Mouse (Mus musculus) thymus, postnatal 10 days (tissue): ENCODE results near the gene Dennd4b.
A peak's percentile ranks its signal among the peaks of the same experiment; 100 is the strongest.
"Not testable (repeated sequence)": the region's sequence is repeated elsewhere in the genome, so short reads cannot be mapped to it uniquely, and the experiment has no call there.

Source experiments
- DNase-seq, 2 experiments: peaks; one replicate each; pipeline ENCODE4 v3.0.0; 2021; ENCODE audit warnings: low spot score in 2 of 2

Dennd4b gene

GRCm38 (mm10) chr3:90279216-90279615 lies 14.2 kb downstream of the Dennd4b start:
- DNase-seq = no peak

GRCm38 (mm10) chr3:90279743-90280142 lies 14.8 kb downstream of the Dennd4b start:
- DNase-seq = no peak

GRCm38 (mm10) chr3:90280708-90281107 lies 15.7 kb downstream of the Dennd4b start:
- DNase-seq = no peak

GRCm38 (mm10) chr3:90284150-90284549 lies 19.2 kb downstream of the Dennd4b start:
- no peak for DNase-seq

- not testable (repeated sequence) for DNase-seq
Observed at GRCm38 (mm10) chr3:90289403-90289802, 24.4 kb downstream of the Dennd4b start.

- DNase-seq = no peak
Observed at GRCm38 (mm10) chr3:90290602-90291001, 25.6 kb downstream of the Dennd4b start.

GRCm38 (mm10) chr3:90291982-90292344 lies 27.0 kb downstream of the Dennd4b start:
- DNase-seq = no peak

GRCm38 (mm10) chr3:90292345-90293275 lies 27.6 kb downstream of the Dennd4b start, which contains the start of gene Gatad2b:
Gatad2b (plus strand) TSS chr3:90293178.
- DNase-seq = peak; percentile 98

GRCm38 (mm10) chr3:90293352-90294063 lies 28.5 kb downstream of the Dennd4b start:
- peak; percentile 64 to 85 for DNase-seq

GRCm38 (mm10) chr3:90294064-90294440 lies 29.1 kb downstream of the Dennd4b start:
- DNase-seq = no peak

- no peak for DNase-seq
Observed at GRCm38 (mm10) chr3:90294651-90295050, 29.7 kb downstream of the Dennd4b start.

GRCm38 (mm10) chr3:90305801-90306200 lies 40.8 kb downstream of the Dennd4b start:
- no peak for DNase-seq

- DNase-seq = no peak
Observed at GRCm38 (mm10) chr3:90309589-90309988, 44.6 kb downstream of the Dennd4b start.

GRCm38 (mm10) chr3:90313367-90313766 lies 48.4 kb downstream of the Dennd4b start:
- DNase-seq = no peak

GRCm38 (mm10) chr3:90314241-90314640 lies 49.3 kb downstream of the Dennd4b start:
- DNase-seq = no peak

- DNase-seq = no peak
Observed at GRCm38 (mm10) chr3:90322289-90322688, 57.3 kb downstream of the Dennd4b start.

- peak in 1 of 2 experiments; percentile 18 for DNase-seq
Observed at GRCm38 (mm10) chr3:90323119-90323518, 58.1 kb downstream of the Dennd4b start.
